ENCODE assay signal across 7 mouse cellular contexts in the genomic region with DNA sequence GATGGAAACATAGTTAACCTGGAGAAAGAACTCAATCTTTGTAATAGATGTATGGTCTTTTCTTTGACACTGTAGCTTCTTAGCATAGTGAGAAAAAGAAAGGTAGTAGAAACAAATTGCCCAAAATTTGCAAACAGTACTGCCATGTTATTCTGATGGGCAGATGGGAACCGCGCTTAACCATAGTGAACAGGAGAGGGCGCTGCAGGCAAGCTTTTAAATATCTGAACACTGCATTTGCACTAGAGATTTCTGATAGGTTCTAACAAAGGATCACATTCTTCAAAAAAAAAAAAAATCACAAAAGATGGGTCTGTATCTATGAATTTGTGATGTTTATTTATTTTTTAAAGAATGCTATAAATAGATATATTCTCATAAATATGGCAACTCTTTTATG. TPM values are rescaled to one million over a fixed set of nuclear protein-coding genes. Genes with fewer than 3 reads are reported as not detected.
DNase-seq lines count a peak whose midpoint lies in the region; ATAC-seq and TF ChIP-seq lines count a peak whose summit lies in the region.

No protein-coding gene starts in this region.

- no peak overlapping the region for H3K27ac ChIP-seq in CH12.LX (ENCODE audit: insufficient read depth, low read depth)
- no peak overlapping the region for H3K27ac ChIP-seq in kidney, postnatal 0 days
- no peak overlapping the region for H3K27ac ChIP-seq in liver, adult 2 months (replicated peaks; ENCODE audit: insufficient read depth, low read depth, low read length)
- no peak overlapping the region for H3K27ac ChIP-seq in neural tube, embryonic 11.5 days (ENCODE audit: low read depth, low read length)

- H3K36me3 ChIP-seq in CH12.LX (replicated peaks in 1 of 2; ENCODE audit: control insufficient read depth in 1 of 2, insufficient read depth in 1 of 2, low read length in 1 of 2): no peaks in the 10 kb centered on the region
- no peaks in the 10 kb centered on the region for H3K36me3 ChIP-seq in kidney, postnatal 0 days (ENCODE audit: insufficient read depth, low read length)
- H3K36me3 ChIP-seq in liver, adult 2 months (ENCODE audit: control insufficient read depth, insufficient read depth, low read length): no peaks in the 10 kb centered on the region
- no peaks in the 10 kb centered on the region for H3K36me3 ChIP-seq in neural tube, embryonic 11.5 days (ENCODE audit: control insufficient read depth, insufficient read depth, low read length)

- no peaks in the 10 kb centered on the region for H3K4me1 ChIP-seq in CH12.LX (ENCODE audit: control insufficient read depth in 1 of 2, insufficient read depth in 2 of 2)
- H3K4me1 ChIP-seq in kidney, postnatal 0 days (replicated peaks; ENCODE audit: insufficient read depth, low read length): no peaks in the 10 kb centered on the region
- peaks cover 6% of the 10 kb centered on the region for H3K4me1 ChIP-seq in liver, adult 2 months (ENCODE audit: control insufficient read depth, insufficient read depth, low read length)
- H3K4me1 ChIP-seq in neural tube, embryonic 11.5 days (ENCODE audit: control insufficient read depth, insufficient read depth, low read length): no peaks in the 10 kb centered on the region

- DNase-seq in B cell, adult 2 months: peak; percentile 56 to 65
- DNase-seq in CH12.LX (ENCODE audit: extremely low read depth): peak; percentile 64
- peak; percentile 40 for DNase-seq in c-Kit-positive CD71-positive TER-119-negative erythroid progenitor cells, embryonic 14.5 days (ENCODE audit: low read depth)
- DNase-seq in forelimb bud, embryonic 11.5 days (ENCODE audit: low read depth, low spot score): peak; percentile 63
- peak; percentile 89 for DNase-seq in kidney, postnatal 0 days (ENCODE audit: low spot score)
- peak; percentile 43 for DNase-seq in liver, adult 2 months (ENCODE audit: extremely low read depth, low read depth, low spot score)
- DNase-seq in neural tube, embryonic 11.5 days (ENCODE audit: low spot score): peak; percentile 76

- H3K4me3 ChIP-seq in CH12.LX (replicated peaks in 1 of 3; ENCODE audit: low read depth in 2 of 3, low read length in 2 of 3, poor library complexity in 1 of 3): no peak overlapping the region
- no peak overlapping the region for H3K4me3 ChIP-seq in kidney, postnatal 0 days (replicated peaks; ENCODE audit: low read depth, low read length)
- no peak overlapping the region for H3K4me3 ChIP-seq in liver, adult 2 months (ENCODE audit: insufficient read depth, low read depth, low read length)
- H3K4me3 ChIP-seq in neural tube, embryonic 11.5 days (ENCODE audit: low read depth, low read length): no peak overlapping the region

- no peaks in the 10 kb centered on the region for H3K27me3 ChIP-seq in CH12.LX (replicated peaks)
- H3K27me3 ChIP-seq in kidney, postnatal 0 days (ENCODE audit: insufficient read depth, low read length): no peaks in the 10 kb centered on the region
- H3K27me3 ChIP-seq in liver, adult 2 months (ENCODE audit: control insufficient read depth, insufficient read depth, low read length): no peaks in the 10 kb centered on the region
- no peaks in the 10 kb centered on the region for H3K27me3 ChIP-seq in neural tube, embryonic 11.5 days (ENCODE audit: control insufficient read depth, insufficient read depth, low read length)

- TF ChIP-seq RAD21 in CH12.LX (IDR thresholded peaks at IDR 0.05; ENCODE audit: low read depth, low read length): peak; percentile 83

- peak; percentile 59 to 82 for TF ChIP-seq CTCF in CH12.LX (conservative IDR thresholded peaks at IDR 0.05 in 1 of 2, IDR thresholded peaks at IDR 0.05 in 1 of 2; ENCODE audit: low read depth in 2 of 2, low read length in 2 of 2)
- TF ChIP-seq CTCF in kidney, postnatal 0 days (IDR thresholded peaks at IDR 0.05; ENCODE audit: low read depth): peak; percentile 84
- TF ChIP-seq CTCF in liver, adult 2 months (IDR thresholded peaks at IDR 0.05; ENCODE audit: low read depth, low read length): peak; percentile 68

- ATAC-seq in kidney, postnatal 0 days (replicated peaks; ENCODE audit: low FRiP score, low read depth): no peak
- ATAC-seq in neural tube, embryonic 11.5 days (ENCODE audit: insufficient read depth, low FRiP score, low TSS enrichment): peak; percentile 63; the same call in 1 of the 2 replicates

- in situ Hi-C loops in CH12.LX (cut with MboI; ENCODE audit: low pct_ligation_motif_present, low pct_unique_long_range_greater_than_20kb, low sequenced_read_pairs): loop anchor here (5.0 kb wide), 1 partner anchor 422 kb away; no protein-coding TSS in a partner anchor

- no peak for TF ChIP-seq POLR2A in CH12.LX (IDR thresholded peaks at IDR 0.05; ENCODE audit: low read depth, low read length)
- no peak for TF ChIP-seq POLR2A in liver, adult 2 months (IDR thresholded peaks at IDR 0.05; ENCODE audit: extremely low read depth, insufficient read depth, low read length)

- no peaks in the 10 kb centered on the region for H3K9me3 ChIP-seq in CH12.LX (replicated peaks; ENCODE audit: low read length)
- H3K9me3 ChIP-seq in kidney, postnatal 0 days (replicated peaks; ENCODE audit: low read length): no peaks in the 10 kb centered on the region
- H3K9me3 ChIP-seq in neural tube, embryonic 11.5 days (ENCODE audit: control insufficient read depth, low read length): no peaks in the 10 kb centered on the region

- TF ChIP-seq EP300 in CH12.LX (IDR thresholded peaks at IDR 0.05; ENCODE audit: low read length): no peak

- dilution Hi-C loops in CH12.LX (cut with MboI; ENCODE audit: extremely low pct_ligation_motif_present, extremely low pct_unique_long_range_greater_than_20kb, low sequenced_read_pairs): no loop called here

- no peak overlapping the region for H3K9ac ChIP-seq in CH12.LX (ENCODE audit: insufficient read depth, low read depth)
- no peak overlapping the region for H3K9ac ChIP-seq in kidney, postnatal 0 days (ENCODE audit: low read depth, low read length)
- no peak overlapping the region for H3K9ac ChIP-seq in liver, adult 2 months (ENCODE audit: low read depth, low read length)
- no peak overlapping the region for H3K9ac ChIP-seq in neural tube, embryonic 11.5 days (ENCODE audit: low read length)

- no peak overlapping the region for H3K4me2 ChIP-seq in CH12.LX (ENCODE audit: insufficient read depth, low read depth, poor library complexity, severe bottlenecking)
- no peak overlapping the region for H3K4me2 ChIP-seq in kidney, postnatal 0 days (ENCODE audit: low read length)
- H3K4me2 ChIP-seq in neural tube, embryonic 11.5 days (ENCODE audit: low read depth): no peak overlapping the region

- no peaks in the 10 kb centered on the region for H3K79me2 ChIP-seq in CH12.LX (replicated peaks; ENCODE audit: control insufficient read depth, extremely low read depth, insufficient read depth, poor library complexity, severe bottlenecking)
- H3K79me2 ChIP-seq in liver, adult 2 months (ENCODE audit: control insufficient read depth, insufficient read depth, low read length): no peaks in the 10 kb centered on the region

- 2% methylated on average over 3 of the region's 3 CpGs for WGBS in kidney, postnatal 0 days
- WGBS in liver, adult 2 months: under 1% methylated on average over 3 of the region's 3 CpGs
- 4% methylated on average over 3 of the region's 3 CpGs for WGBS in neural tube, embryonic 11.5 days

TF ChIP-seq in CH12.LX, 34 proteins besides CTCF, POLR2A, EP300 and RAD21:
- TF ChIP-seq ZC3H11A (IDR thresholded peaks at IDR 0.05; ENCODE audit: low read depth, low read length): peak; percentile 26
- TF ChIP-seq ETS1 (conservative IDR thresholded peaks at IDR 0.05; ENCODE audit: low read depth, low read length): no peak
- no peak for TF ChIP-seq JUND (conservative IDR thresholded peaks at IDR 0.05; ENCODE audit: low read depth, low read length)
- TF ChIP-seq SMC3 (IDR thresholded peaks at IDR 0.05; ENCODE audit: low read depth, low read length): peak; percentile 70

RNA-seq across cellular contexts. Expression of a gene that starts 8.2 kb away (rescaled TPM):
- total RNA-seq in CH12.LX (2012; rRNA removed): 19.5 and 22.9 TPM in 2 replicates
- 78.0 and 90.9 TPM in 2 replicates for total RNA-seq in CH12.LX (2014; rRNA removed)
- 57.4 and 68.7 TPM in 2 replicates for polyA plus RNA-seq in CH12.LX (2012; ENCODE audit: insufficient read length, low read depth)
- 72.1 and 75.5 TPM in 2 replicates for polyA plus RNA-seq in kidney, postnatal 0 days (2015; fragmentation: Nextera tagmentation; extraction: Ambion mirVana)
- total RNA-seq in liver, adult 2 months (2014; rRNA removed): 18.7 and 22.9 TPM in 2 replicates
- 3.5 and 3.7 TPM in 2 replicates for polyA plus RNA-seq in liver, adult 2 months (2012; rRNA removed)
- 44.4 and 45.1 TPM in 2 replicates for polyA plus RNA-seq in neural tube, embryonic 11.5 days (2014; fragmentation: Nextera tagmentation; extraction: Ambion mirVana)

RNA-seq across cellular contexts. Expression of a gene that starts 58.3 kb away (rescaled TPM):
- total RNA-seq in CH12.LX (2012; rRNA removed): not detected in 2 replicates
- not detected in 2 replicates for total RNA-seq in CH12.LX (2014; rRNA removed)
- polyA plus RNA-seq in CH12.LX (2012; ENCODE audit: insufficient read length, low read depth): not detected in 2 replicates
- 10.2 and 13.1 TPM in 2 replicates for polyA plus RNA-seq in kidney, postnatal 0 days (2015; fragmentation: Nextera tagmentation; extraction: Ambion mirVana)
- 0.54 and 0.55 TPM in 2 replicates for total RNA-seq in liver, adult 2 months (2014; rRNA removed)
- polyA plus RNA-seq in liver, adult 2 months (2012; rRNA removed): 0.16 and 0.31 TPM in 2 replicates
- 11.0 and 11.2 TPM in 2 replicates for polyA plus RNA-seq in neural tube, embryonic 11.5 days (2014; fragmentation: Nextera tagmentation; extraction: Ambion mirVana)
